Mouse (Mus musculus): ENCODE measurements around the gene Pepd.
"Not testable (repeated sequence)": the region's sequence is repeated elsewhere in the genome, so short reads cannot be mapped to it uniquely, and the experiment has no call there.

The Pepd gene

DNA sequence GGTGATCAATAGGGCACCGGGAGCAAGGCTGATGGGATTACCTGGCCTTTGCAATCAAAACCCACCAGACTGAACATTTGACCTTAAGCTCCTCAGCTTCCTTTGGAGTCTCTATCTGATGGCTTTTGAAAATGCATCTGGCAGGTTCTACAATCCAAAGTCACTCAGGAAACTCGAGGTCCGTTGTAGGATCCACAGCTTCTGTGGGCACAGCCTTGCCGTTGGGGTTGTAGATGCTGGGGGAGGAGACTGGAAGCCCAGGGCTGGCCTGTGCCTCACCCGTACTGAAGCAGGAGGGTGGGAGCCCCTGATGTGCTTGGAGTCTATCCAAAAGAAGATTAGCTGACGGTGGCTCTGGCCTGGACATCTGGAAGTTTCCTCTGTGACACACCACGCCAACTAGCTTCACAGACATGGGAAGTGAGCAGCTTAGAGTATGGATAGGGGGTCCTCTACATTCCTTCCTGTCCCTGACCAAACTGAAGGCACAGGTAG, 18.1 kb downstream of the Pepd start:
- DNase-seq (ENCODE audit: low spot score in 2 of 2), result no peak

DNA sequence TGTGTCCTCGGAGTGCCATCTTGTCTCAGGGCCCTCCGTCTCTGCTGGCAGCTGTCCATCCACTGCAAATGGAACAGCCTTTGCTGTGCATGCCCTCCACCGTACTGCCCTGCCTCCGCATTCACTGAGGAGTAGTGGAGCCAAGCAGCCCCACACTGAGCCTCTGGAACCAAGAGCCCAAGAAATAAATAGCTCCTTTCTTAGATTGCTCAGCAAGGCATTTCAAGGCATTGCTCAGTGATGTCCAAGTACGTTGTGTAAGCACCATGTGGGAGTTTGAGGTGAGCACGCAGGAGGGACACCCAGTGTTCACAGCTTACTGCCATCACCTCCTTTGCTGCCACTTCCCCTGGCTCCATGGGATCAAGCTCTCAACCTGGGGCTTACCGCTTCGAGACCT, 20.5 kb downstream of the Pepd start:
- DNase-seq (ENCODE audit: low spot score in 2 of 2), result no peak

DNA sequence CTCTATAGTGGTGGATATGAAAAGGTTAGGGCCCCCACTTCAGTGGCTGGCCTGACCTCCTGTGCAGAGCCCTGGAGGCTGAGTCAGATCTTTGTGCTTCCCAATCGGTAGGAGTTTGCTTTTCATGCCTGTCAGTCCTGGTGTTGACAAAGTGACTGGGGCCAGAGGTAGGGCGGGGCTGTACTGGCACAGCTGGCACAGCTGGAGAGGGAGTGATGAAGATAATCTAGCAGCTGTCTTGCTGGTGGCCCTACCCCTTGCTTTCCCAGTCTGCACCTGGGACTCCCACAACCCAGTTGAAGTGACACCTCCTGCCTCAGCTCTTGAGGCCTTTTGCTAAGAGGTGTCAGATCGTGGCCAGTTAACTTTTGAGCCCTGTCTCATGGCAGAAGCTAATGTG, 21.0 kb downstream of the Pepd start:
- DNase-seq (ENCODE audit: low spot score in 2 of 2), result no peak

DNA sequence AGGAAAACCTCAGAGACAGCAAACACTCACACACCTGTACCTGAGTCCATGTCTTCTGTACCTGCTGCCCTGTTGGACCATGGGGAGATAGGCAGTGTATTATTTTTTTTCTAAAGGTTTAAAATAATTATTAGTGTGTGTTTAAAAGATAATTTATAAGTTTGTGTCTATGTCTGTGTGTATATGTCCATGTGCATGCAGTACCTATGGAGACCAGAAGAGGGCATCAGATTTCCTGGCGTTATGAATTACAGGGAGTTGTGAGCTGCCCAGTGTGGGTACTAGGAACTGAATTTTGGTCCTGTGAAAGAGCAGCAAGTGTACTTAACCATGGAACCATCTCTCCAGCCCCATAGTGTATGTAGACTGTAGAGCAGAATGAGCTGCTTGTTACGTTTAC, 24.2 kb downstream of the Pepd start:
- no peak for DNase-seq (ENCODE audit: low spot score in 2 of 2)

DNA sequence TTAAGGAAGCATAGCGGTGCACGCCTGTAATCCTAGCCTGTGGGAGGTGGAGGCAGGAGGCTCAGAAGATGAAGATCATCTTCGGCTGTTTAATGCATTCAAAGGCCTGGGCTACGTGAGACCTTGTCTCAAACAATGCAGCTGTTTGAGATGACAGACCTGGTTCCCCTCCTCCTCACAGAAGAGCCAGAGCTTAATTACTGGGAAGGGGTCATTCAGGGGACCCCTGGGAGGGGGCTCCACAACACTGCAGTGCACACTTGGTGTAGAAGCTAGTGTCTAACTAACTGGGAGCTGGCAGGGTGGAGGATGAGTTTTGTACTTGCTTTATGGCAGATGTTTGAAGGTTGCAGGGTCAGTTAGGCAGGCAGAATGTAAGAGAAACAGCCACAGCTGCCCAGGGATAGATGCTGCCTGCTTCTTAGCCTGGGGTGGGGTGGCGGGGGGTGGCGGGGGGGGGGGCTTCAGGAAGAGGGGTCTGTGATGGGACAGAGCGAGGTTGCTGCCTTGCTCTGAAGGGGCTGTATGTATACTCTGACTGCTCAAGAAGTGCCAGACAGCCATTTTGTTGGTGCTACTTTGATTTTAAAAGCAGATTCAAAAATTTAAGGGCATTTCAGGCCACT, 26.6 kb downstream of the Pepd start:
- no peak for DNase-seq (ENCODE audit: low spot score in 2 of 2)

DNA sequence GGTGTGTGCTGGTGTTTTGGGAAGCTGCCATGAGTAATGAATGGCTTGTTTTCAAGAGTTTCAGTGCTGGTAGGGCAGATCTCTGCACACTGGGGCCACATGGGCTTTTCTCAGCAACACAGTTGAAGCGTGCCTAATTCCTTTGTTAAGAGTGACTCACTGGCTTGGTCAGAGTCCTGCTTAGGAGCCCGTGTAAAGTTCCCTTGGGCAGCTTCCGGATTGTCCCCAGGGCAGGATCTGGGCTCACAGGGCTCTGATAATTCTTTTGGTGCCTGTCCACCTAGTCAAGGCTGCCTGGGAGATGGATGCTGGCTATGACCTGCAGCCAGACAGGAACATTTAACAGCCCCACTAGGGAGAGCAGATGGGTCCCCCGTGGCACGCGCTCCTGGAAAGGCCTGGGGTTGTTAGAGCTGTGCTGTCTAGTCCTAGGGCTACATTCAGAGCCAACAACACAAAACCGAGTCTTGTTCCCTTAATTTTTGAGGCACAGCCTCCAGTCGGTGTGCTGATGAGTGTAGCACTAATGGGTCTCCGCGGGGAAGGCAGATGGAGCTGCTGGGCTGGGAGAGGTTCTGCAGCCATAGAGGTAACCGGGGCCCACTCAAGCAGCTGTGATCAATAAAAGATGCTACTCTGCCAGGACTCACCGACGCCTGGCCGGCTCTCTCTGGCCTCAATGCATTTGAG, 27.2 kb downstream of the Pepd start:
- no peak for DNase-seq (ENCODE audit: low spot score in 2 of 2)

DNA sequence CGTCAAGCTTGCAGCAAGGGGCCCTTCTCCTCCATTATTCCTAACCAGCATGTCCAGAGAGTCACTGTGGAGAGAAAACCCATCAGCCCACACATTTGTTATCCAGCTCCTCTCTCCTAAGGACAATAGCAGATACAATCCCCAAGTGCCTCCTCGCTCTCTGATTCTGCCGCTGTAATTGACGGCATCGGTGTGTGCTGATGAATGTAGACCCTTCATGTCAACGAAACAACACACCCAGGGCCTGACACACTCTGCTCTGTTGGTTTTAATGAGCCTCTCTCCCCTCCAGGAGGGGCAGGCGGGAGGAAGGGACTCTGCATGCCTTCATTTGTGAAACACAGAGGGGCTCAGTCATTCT, 27.8 kb downstream of the Pepd start:
- no peak for DNase-seq (ENCODE audit: low spot score in 2 of 2)

DNA sequence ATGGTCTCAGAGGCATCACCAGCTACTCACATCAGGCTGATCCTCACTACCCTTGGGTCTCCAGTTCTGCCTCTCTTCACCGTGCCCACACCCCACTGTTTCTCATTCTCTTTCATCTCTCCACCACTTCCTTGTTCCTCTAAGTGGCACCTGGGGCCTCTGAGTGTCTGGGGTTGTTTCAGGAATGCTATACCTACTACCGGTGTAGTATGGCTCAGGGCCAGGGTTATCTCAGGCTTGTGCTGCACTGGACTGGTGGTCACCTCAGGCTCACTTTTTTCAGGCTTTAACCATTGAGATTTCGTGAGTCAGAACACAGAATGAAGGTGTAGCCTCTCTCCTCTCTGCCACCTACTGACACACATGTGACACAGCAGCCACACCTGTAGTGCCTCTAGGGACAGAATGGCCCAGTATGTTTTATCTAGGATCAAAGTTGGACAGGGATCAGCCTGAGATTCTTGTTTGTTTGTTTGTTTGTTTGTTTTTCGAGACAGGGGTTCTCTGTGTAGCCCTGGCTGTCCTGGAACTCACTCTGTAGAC, 31.5 kb downstream of the Pepd start:
- no peak for DNase-seq (ENCODE audit: low spot score in 2 of 2)

DNA sequence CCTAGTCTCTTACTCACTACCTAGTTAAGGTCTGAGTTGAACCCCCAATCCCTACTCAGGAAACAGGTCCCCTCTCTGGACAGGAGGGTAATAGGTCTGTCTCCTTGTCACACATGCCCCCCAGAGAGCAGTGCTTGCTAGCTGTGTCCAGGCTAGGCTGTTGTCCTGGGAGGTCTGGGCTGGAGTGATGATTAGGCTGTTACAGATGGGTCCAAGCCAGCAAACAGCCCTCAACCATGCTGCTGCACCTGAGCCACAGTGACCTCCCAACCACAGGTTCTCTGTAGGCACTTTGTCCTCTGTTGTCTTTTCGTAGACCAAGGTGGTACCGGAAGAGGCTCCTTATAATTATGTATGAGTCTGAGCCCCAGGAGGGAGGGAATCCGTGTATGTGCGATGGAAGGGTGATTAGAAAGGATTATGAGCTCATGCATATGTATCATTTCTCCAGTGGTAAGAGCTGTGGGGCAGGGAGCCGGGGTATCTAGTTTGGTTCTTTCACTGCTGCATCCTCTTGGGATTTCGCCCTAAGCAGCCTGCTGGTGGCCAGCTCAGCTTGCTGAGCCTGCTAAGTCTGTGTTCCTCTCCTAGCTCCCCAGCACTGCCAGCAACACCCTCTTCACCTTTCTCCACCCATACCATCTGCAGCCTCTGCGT, 34.2 kb downstream of the Pepd start:
- no peak for DNase-seq (ENCODE audit: low spot score in 2 of 2)

DNA sequence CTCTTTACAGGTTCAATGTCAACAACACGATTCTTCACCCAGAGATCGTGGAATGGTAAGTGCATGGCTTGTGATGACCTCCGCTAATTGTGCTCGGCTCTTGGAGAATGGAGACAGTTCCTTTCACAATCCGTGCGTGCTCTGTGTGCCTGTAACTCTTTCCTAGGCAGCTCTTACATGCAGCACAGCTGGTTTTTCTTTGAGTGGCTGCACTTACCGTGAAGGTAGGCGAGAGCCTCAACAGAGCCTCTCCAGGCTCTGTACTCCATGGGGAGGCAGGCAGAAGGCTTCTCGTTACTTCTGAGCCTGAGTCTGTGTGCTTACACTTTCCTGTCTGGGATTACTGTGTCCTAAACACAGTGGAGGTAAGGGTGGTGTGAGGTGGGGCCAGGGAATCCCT, 42.4 kb downstream of the Pepd start:
- no peak for DNase-seq (ENCODE audit: low spot score in 2 of 2)

DNA sequence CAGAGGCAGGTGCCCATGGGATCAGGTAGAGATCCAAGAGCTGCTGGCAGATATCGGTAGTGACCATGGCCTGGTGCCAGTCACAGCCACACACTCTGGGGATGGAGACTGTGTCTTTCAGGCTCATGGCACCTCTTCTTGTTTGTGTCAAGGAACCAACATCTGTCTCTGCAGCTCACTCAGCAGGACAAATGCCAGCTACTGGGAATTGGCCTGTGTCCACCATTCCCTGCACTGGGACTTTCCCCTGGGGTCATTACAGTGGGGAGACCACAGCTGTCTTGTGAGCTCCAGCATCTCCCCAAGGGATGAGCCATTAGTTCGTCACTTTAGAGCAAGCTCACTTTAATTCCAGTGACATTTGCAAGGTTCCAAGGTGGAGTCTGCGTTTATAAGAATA, 43.1 kb downstream of the Pepd start:
- no peak for DNase-seq (ENCODE audit: low spot score in 2 of 2)

DNA sequence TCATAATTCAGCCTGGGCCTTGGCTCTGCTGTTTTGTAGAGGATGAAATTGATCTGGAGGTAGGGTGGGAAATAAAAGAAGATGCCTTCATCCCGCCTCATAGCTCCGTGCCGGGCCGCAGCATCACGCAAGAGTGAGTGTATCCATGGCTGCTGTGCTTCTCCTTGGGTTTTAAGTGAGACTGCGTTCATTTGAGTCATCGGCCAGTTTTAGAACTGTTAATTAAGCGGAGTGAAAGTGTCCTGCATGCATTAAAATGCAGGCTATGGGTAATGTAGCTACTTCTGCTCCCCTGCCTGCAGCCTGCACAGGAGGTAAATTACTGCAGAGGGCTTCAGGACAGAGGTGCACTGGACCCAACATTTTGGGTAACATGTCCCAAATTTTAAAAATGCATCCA, 45.0 kb downstream of the Pepd start:
- DNase-seq (ENCODE audit: low spot score in 2 of 2), result no peak

DNA sequence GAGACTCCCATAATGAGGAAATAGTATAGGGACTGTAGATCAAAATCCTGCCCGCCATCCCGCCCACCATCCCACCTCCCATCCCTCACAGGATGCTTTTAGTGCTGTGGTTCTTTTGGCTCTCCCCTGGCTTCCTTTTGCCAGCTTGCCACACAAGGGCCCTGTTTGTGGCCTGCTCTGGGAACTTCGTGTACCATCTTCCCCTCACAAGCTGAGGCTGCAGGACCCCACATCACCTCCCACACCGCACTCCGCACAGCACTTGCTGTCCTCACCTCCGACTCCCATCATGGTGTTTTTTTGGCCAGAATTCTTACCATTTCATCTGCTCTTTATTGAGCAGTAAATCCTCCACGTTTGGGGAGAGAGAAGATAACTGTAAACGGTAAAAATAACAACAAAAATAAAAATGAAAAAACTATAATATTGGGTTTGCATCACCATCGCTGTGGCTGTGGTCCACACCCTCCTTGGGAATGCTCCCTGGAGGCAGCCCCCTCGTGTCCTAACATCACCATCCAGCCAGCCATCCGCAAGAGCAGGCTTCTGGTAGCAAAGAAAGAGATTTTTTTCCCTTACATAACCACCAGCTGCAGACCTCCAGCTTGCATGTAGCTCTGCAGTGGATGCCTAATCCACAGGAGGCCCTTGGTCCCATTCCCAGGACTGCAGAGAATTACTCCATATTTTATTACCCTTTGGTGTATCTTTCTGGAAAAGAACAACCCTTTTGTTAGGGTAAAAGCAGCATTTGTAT, 51.9 kb downstream of the Pepd start:
- no peak for DNase-seq (ENCODE audit: low spot score in 2 of 2)

DNA sequence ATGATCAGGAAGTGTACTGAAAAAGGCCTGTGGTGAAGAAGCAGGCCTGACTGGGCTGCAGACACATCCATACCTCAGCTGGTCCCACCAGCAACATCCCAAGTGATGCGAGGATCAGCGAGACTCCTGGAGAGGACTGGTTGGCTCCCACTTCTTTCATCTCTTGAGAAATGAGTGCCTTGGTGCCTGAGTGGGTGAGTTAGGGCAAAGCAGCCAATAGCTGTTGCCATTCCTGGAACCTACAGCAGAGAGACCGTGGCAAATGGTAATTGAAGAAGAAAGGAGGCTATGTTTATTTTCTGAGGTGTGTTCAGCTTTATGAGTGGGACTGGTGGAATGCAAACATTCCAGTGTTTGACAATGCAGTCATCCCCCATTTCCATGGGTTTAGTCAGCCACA, 55.2 kb downstream of the Pepd start:
- no peak for DNase-seq (ENCODE audit: low spot score in 2 of 2)

DNA sequence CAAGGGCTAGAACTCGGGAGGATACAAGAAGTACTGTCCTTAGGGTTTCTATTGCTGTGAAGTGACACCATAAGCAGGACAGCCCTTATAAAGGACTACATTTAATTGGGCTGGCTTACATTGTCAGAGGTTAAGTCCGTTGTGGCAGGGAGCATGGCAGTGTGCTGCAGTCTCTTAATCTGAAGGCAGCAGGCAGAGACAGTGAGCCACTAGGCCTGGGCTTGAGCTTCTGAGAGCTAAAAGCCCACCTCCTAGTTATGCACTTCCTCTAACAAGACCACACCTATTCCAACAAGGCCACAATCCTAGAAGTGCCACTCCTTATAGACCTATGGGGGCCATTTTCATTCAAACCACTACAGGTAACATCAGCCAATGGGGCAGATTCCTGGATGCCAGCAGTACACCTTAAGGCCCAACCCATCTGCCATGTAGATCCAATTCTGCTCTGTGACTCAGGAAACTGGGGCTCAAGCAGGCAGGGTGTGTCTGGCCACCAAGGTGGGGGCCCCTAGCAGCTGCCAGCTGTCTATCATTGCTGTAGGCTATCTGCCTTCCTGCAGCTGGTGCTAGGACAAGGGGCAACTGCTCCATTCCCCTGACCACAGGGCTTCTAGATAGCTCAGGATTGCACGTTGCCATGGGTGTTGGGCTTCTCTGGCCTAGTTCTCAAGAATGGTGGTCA, 56.7 kb downstream of the Pepd start:
- DNase-seq (ENCODE audit: low spot score in 2 of 2), result no peak

DNA sequence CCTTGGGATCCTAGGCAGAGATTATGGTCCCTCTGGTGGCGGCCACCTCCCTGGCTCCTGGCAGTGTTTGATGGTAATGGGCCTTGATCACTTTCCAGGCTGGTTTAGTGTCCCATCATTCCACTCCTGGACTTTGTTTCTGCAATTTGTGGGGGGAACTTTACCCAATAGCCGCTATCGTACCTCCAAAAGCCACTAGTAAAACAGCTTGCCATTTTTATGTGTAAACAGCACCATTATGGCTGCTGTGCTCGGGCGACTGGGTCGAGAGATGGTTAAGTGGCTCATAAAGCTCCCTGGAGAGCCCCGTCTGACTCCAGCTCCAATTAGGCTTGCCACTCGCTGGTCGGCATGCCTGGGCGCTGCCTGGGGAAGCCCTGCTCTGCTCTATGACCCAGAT, 59.6 kb downstream of the Pepd start:
- DNase-seq (ENCODE audit: low spot score in 2 of 2), result no peak

DNA sequence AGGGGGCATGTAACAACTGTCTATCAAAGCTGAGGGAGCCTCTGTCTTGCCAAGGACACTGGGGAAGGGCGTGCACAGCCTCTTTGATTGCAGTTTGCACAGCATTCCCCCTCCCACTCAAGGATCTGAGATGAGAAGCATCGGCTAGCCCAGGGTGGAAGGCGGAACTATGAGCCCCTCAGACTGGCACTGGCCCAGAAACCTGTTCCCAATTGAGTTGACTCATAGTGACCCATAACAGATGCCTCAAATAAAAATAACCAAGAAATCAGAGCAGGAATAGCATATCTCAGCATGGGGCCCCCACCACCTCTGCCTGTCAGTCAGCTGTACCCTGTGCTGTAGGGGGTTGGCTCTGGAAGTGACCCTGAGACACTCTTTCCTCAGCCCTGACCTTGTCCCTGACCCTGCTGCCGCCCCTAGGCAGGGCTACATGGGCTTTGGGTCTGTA, 60.8 kb downstream of the Pepd start:
- no peak for DNase-seq (ENCODE audit: low spot score in 2 of 2)

DNA sequence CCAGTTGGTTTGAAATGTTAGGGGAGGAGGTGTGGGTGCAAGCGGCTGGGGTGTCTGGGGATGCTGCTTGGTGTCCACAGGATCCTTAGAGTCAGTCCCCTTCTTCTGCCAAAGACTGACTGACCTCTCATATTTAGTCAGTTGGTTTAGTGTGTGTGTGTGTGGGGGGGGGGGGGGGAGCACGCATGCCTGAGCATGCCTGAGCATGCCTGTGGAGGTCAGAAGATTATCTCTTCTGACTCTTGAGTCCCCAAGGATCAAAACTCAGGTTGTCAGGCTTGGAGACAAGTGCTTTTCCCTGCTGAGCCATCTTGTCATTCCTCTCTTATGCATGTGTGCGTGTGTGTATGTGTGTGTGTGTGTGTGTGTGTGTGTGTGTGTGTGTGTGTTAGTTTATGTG, 61.7 kb downstream of the Pepd start:
- DNase-seq (ENCODE audit: low spot score in 2 of 2), result no peak

DNA sequence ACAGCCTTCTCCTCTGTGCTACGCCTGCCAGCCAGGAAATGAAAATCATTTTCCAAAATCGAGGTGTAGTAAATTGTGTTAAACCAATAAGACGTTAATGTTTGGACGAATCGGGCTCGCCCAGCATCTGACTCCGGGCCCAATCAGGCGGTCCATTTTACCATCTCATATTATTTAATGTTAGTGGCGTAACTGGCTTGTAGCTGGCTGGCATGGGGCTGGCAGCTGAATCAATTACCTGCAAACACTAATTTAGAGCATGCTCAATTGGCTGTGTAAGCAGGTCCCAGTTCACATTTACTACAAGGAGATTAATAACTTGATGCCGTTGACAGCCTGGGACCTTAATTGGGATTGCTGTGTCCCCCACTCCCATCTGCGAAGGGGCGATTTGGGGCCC, 63.7 kb downstream of the Pepd start:
- no peak for DNase-seq (ENCODE audit: low spot score in 2 of 2)

DNA sequence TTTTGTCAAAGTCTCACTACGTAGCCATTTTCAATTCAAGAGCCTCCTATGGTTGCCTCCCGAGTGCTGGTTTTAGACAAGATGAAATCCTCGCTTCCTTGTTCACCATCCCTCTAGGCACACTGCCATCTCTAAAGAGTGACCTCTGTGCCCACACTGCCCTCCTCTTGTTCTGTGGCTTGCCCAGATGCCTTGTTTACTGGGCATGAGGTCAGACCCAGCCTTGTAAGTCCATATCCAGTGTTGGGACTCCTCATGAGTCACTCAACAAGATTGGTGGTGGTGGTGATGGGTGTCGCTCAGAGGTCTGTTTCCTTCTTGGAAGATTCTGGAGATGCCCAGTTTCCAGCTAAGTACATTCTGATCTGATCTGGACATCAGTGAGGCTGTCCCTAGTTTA, 65.2 kb downstream of the Pepd start:
- no peak for DNase-seq (ENCODE audit: low spot score in 2 of 2)

DNA sequence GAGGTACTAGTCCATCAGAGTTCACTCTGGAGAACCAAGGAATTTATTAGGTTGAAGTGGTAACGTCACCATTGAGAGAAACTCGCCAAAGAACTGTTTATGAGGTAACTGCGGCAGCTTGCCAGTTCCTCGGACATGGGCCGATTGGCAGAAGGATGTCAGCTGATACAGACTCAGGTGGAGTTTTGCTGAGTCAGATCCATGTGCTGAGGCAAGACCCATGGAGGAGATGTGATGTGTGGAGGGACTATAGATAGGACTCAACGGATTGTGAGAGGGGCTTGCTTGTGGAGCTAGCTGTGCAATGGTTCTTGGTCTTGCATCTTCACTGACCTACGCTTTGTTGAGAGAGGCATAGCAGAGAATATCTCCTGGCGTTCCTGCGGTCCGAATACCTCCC, 69.6 kb downstream of the Pepd start:
- DNase-seq (ENCODE audit: low spot score in 2 of 2), result no peak

DNA sequence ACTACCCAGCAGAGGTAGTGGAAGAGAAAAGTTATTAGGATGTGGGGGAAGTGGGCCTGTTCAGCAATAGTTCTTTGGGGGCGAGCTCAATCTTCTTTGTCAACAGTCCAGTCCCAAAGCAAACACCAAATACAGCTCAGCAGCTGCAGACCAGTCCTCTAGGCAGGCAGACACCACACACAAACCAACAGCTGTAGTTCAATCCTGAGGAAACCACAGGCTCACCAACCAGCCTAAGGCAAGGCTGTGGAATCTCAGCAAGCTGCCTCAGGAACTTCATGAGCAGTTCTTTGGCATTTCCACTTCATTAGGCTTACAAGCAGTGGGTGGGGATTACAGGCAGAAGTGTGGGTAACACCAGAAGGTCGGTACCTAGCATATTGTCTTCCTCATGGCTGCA, 70.2 kb downstream of the Pepd start:
- DNase-seq (ENCODE audit: low spot score in 2 of 2), result not testable (repeated sequence)
